Mouse (Mus musculus) CH12.LX (cell line): ENCODE measurements around the gene Tbx10. TPM values are rescaled to one million over a fixed set of nuclear protein-coding genes. Genes with fewer than 3 reads are reported as not detected.

Source experiments
- DNase-seq: peaks from one replicate; pipeline ENCODE4 v3.0.0-alpha.2; 2013; ENCODE audit errors: extremely low read depth
- H3K27ac ChIP-seq: 2 replicates; pipeline ENCODE4 v1.5.1; 2012; ENCODE audit warnings: low read depth, mild to moderate bottlenecking, control low read depth, moderate library complexity; ENCODE audit not compliant: insufficient read depth
- H3K27me3 ChIP-seq: replicated peaks from 2 replicates; pipeline ENCODE3; 2012; ENCODE audit warnings: inconsistent platforms
- H3K36me3 ChIP-seq, 2 experiments: replicated peaks in 1 of 2; 2 replicates each; pipeline versions ENCODE3 to v1.6.1; 2012; ENCODE audit warnings: inconsistent platforms in 1 of 2, low read length in 1 of 2, mild to moderate bottlenecking in 1 of 2, mixed read lengths in 1 of 2, moderate library complexity in 1 of 2; ENCODE audit not compliant: control insufficient read depth in 1 of 2, insufficient read depth in 1 of 2
- H3K4me1 ChIP-seq, 2 experiments: 2 replicates each; pipeline ENCODE4 v1.6.1; 2012; ENCODE audit warnings: inconsistent platforms in 1 of 2, moderate library complexity in 1 of 2; ENCODE audit not compliant: insufficient read depth in 2 of 2, control insufficient read depth in 1 of 2
- H3K4me2 ChIP-seq: 2 replicates; pipeline ENCODE4 v1.6.1; 2012; ENCODE audit warnings: low read depth, mild to moderate bottlenecking, control low read depth; ENCODE audit not compliant: poor library complexity, insufficient read depth, severe bottlenecking
- H3K4me3 ChIP-seq, 3 experiments: fragments of 150-350 bp in 1 of 3; sonication (generic) in 1 of 3; replicated peaks in 1 of 3; 2 replicates each; pipeline versions ENCODE3 to v1.5.1; 2011 to 2012; ENCODE audit warnings: low read depth in 2 of 3, low read length in 2 of 3, mild to moderate bottlenecking in 2 of 3, moderate library complexity in 2 of 3, control low read depth in 1 of 3, improper control_type of control experiment in 1 of 3, inconsistent platforms in 1 of 3, mixed read lengths in 1 of 3; ENCODE audit not compliant: poor library complexity in 1 of 3
- H3K79me2 ChIP-seq: replicated peaks from 2 replicates; pipeline ENCODE4 v1.6.1; 2012; ENCODE audit warnings: mild to moderate bottlenecking, moderate library complexity; ENCODE audit not compliant: control insufficient read depth, poor library complexity, insufficient read depth, severe bottlenecking; ENCODE audit errors: extremely low read depth
- H3K9ac ChIP-seq: 2 replicates; pipeline ENCODE4 v1.6.1; 2012; ENCODE audit warnings: low read depth, mild to moderate bottlenecking, control low read depth, moderate library complexity; ENCODE audit not compliant: insufficient read depth
- H3K9me3 ChIP-seq: replicated peaks from 2 replicates; pipeline ENCODE3; 2012; ENCODE audit warnings: low read length, inconsistent platforms, mixed read lengths
- CHD2 ChIP-seq: IDR thresholded peaks from 2 replicates; pipeline ENCODE4 v1.6.1; 2011; ENCODE audit warnings: low read length, improper control_type of control experiment
- CTCF ChIP-seq, 2 experiments: IDR thresholded peaks in 1 of 2; conservative IDR thresholded peaks in 1 of 2; 2 replicates each; pipeline ENCODE4 v1.5.1; 2011 to 2012; ENCODE audit warnings: low read depth in 2 of 2, low read length in 2 of 2, improper control_type of control experiment in 1 of 2, inconsistent platforms in 1 of 2, mild to moderate bottlenecking in 1 of 2, moderate library complexity in 1 of 2
- IRF4 ChIP-seq: IDR thresholded peaks from 2 replicates; pipeline ENCODE4 v1.6.1; 2014; ENCODE audit warnings: low read depth, mild to moderate bottlenecking, inconsistent platforms, low read length, improper control_type of control experiment
- JUND ChIP-seq: conservative IDR thresholded peaks from 2 replicates; pipeline ENCODE4 v1.6.1; 2011; ENCODE audit warnings: low read depth, low read length, improper control_type of control experiment
- KAT2A ChIP-seq: IDR thresholded peaks from 2 replicates; pipeline ENCODE4 v1.6.1; 2012; ENCODE audit warnings: low read length, improper control_type of control experiment, inconsistent platforms; ENCODE audit not compliant: insufficient replicate concordance
- MAZ ChIP-seq: IDR thresholded peaks from 2 replicates; pipeline ENCODE4 v1.6.1; 2012; ENCODE audit warnings: low read depth, mild to moderate bottlenecking, inconsistent platforms, low read length, improper control_type of control experiment, moderate library complexity
- MYC ChIP-seq: IDR thresholded peaks from 2 replicates; pipeline ENCODE4 v1.6.1; 2011; ENCODE audit warnings: low read depth, mild to moderate bottlenecking, improper control_type of control experiment, low read length
- PAX5 ChIP-seq: IDR thresholded peaks from 2 replicates; pipeline ENCODE4 v1.6.1; 2012; ENCODE audit warnings: low read length, inconsistent platforms, mixed read lengths
- RCOR1 ChIP-seq: conservative IDR thresholded peaks from 2 replicates; pipeline ENCODE4 v1.6.1; 2012; ENCODE audit warnings: low read depth, mild to moderate bottlenecking, inconsistent platforms, low read length, improper control_type of control experiment
- SIN3A ChIP-seq: IDR thresholded peaks from 2 replicates; pipeline ENCODE4 v1.6.1; 2012; ENCODE audit warnings: low read length, improper control_type of control experiment, inconsistent platforms
- SMC3 ChIP-seq: IDR thresholded peaks from 2 replicates; pipeline ENCODE4 v1.6.1; 2011; ENCODE audit warnings: low read depth, low read length, improper control_type of control experiment
- TBP ChIP-seq: conservative IDR thresholded peaks from 2 replicates; pipeline ENCODE4 v1.6.1; 2011; ENCODE audit warnings: low read depth, low read length, improper control_type of control experiment
- ZC3H11A ChIP-seq: IDR thresholded peaks from 2 replicates; pipeline ENCODE4 v1.6.1; 2012; ENCODE audit warnings: low read depth, mild to moderate bottlenecking, inconsistent platforms, low read length, improper control_type of control experiment
- ZNF384 ChIP-seq: IDR thresholded peaks from 2 replicates; pipeline ENCODE4 v1.6.1; 2012; ENCODE audit warnings: low read depth, low read length, improper control_type of control experiment, inconsistent platforms
- dilution Hi-C: fragments of 300-500 bp; cut with MboI; formaldehyde crosslinking; loops from 2 replicates; pipeline ENCODE4 v1.14.3; 2020; ENCODE audit warnings: low sequenced_read_pairs; ENCODE audit not compliant: extremely low pct_unique_long_range_greater_than_20kb, extremely low pct_ligation_motif_present
- in situ Hi-C: fragments of 300-500 bp; cut with MboI; formaldehyde crosslinking; loops from 3 replicates; pipeline ENCODE4 v1.14.3; 2019; ENCODE audit warnings: low sequenced_read_pairs, low pct_ligation_motif_present, low pct_unique_long_range_greater_than_20kb, mixed read lengths
- polyA plus RNA-seq: library from polyadenylated mRNA; unstranded; fragments of >175 nt; gene quantifications from 2 replicates; pipeline ENCODE4 v1.2.1, GENCODE M21; 2012; ENCODE audit warnings: low read depth; ENCODE audit not compliant: insufficient read length
- total RNA-seq, 2 experiments: library from RNA; depleted of rRNA; stranded (reverse); fragments of 300-350 nt in 1 of 2; fragments of >200 nt in 1 of 2; gene quantifications; 2 replicates each; pipeline ENCODE4 v1.2.3; 2012 to 2014

Gene Tbx10
- total and polyA plus RNA-seq, 3 experiments: not detected

DNA sequence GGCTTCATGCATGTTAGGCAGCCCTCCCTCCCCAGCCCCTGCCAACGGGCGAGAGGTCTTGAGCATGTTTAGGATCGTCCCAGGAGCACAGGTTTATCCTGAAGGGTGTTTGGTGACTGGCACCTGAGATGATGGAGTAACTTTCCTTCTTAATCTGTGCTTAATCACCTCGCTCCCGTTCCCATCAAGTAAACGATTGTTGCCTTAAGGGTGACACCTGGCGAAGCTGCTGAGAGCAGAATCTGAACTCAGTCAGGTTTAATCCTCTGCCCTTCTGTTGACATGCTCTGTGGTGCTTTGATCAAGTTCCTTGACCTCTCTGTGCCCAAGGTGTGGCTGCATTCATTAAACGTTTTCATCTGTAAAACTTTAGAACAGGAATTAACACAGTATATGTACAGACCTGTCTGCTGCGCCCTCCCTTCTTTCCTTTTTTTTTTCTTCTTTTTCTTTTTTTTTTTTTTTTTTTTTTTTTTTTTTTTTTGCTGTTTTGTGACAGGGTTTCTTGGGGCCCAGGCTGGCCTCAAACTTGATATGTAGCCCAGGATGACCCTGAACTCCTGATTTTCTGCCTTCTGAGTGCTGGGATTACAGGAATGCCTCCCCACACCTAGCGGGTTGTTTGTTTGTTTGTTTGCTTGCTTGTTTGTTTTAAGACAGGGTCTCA is 25.5 kb downstream of the Tbx10 start:
- peaks cover 9 to 20% of the 10 kb centered on the region in 2 experiments for H3K4me1 ChIP-seq
- dilution Hi-C loops: no loop called here

DNA sequence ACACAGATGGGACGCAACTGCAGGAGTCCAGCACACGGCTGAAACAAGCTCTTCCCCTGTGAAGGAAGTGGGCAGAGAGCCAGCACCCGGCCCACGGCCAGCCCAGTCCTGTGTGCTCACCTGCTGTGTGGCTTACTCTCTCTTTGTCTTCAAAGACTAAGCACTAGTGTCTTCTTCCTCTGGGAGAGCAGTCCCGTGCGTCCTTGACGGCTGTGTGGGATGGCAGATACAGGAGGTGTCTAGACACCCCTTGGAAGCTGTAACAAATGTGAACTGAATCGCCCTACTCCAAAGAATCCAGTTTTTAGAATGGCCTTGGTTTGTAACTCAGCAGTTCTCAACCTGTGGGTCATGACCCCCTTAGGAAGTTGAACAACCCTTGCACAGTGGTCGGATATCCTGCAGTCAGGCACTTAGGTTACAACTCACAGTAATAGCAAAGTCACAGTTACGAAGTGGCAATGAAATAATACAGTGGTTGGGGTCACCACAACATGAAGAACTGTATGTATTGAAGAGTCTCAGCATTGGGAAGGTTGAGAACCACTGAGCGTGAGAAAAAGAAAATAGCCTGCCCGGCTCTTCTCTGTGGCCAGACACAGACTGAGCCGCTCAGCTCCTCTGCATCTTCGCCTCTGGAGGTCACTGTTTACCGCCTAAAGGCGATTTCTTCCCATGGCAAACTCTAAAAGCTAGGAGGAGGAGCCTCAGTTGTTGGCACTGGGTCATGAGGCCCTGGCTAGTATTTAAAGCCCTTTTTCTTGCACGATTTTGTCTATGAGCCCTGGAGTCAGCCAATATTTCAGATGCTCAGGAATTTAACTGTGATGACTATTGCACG is 26.4 kb downstream of the Tbx10 start:
- H3K4me2 ChIP-seq: peak overlapping the region; percentile 4; the same call in 1 of the 2 replicates
- dilution Hi-C loops: no loop called here
- TF ChIP-seq SMC3 (peak; percentile 98), ZNF384 (no peak), TBP (no peak), MAZ (0 out of 2 replicates have a peak, but pooled peaks have one; percentile 50), CHD2 (no peak), CTCF (conservative IDR thresholded peaks at IDR 0.05 in 1 of 2, IDR thresholded peaks at IDR 0.05 in 1 of 2; ENCODE audit: low read depth in 2 of 2, low read length in 2 of 2) (peak; percentile 38 to 99; a peak in 3 of 4 replicates), RCOR1 (no peak), PAX5 (no peak), SIN3A (no peak), MYC (peak; percentile 64), IRF4 (0 out of 2 replicates have a peak, but pooled peaks have one; percentile 27), JUND (no peak), ZC3H11A (peak; percentile 87)
- H3K27ac ChIP-seq: no peak overlapping the region
- in situ Hi-C loops: loop anchor here (5.0 kb wide), 2 partner anchors 33 to 68 kb away; no protein-coding TSS in a partner anchor
- H3K4me1 ChIP-seq: peaks cover 9 to 14% of the 10 kb centered on the region in 2 experiments
- no peak overlapping the region for H3K4me3 ChIP-seq
- no peaks in the 10 kb centered on the region for H3K9me3 ChIP-seq
- H3K27me3 ChIP-seq: peaks cover 2% of the 10 kb centered on the region
- no peaks in the 10 kb centered on the region for H3K79me2 ChIP-seq
- no peaks in the 10 kb centered on the region for H3K36me3 ChIP-seq
- peak; percentile 86 for DNase-seq
- H3K9ac ChIP-seq: no peak overlapping the region; the same call in 1 of the 2 replicates

More for the DNA sequence above, 25.5 kb downstream of the Tbx10 start:
- no peak for DNase-seq
- H3K27me3 ChIP-seq: peaks cover 2% of the 10 kb centered on the region
- no peaks in the 10 kb centered on the region for H3K36me3 ChIP-seq
- TF ChIP-seq KAT2A: no peak
- TF ChIP-seq SIN3A: no peak
- TF ChIP-seq ZNF384: peak; percentile 59
- TF ChIP-seq, all 38 proteins: peak for 1
- Histone ChIP-seq H3K27ac (no peak overlapping the region), H3K9me3 (no peaks in the 10 kb centered on the region), H3K4me2 (no peak overlapping the region), H3K4me3 (no peak overlapping the region), H3K79me2 (no peaks in the 10 kb centered on the region), H3K9ac (no peak overlapping the region)
- in situ Hi-C loops: loop anchor here (5.0 kb wide), 2 partner anchors 34 to 69 kb away; no protein-coding TSS in a partner anchor
